Mouse (Mus musculus) hindbrain, embryonic 10.5 days (tissue): ENCODE data around the gene Gsg1. TPM values are rescaled to one million over a fixed set of nuclear protein-coding genes. Genes with fewer than 3 reads are reported as not detected.

Experiments used
- DNase-seq: peaks from one replicate; pipeline ENCODE4 v3.0.0-alpha.2; 2017; ENCODE audit warnings: low spot score
- H3K27ac ChIP-seq: fragments of 300-500 bp; sonication (generic); 2 replicates; pipeline ENCODE4 v1.5.1; 2016; ENCODE audit warnings: mild to moderate bottlenecking, moderate library complexity
- H3K27me3 ChIP-seq: fragments of 300-500 bp; sonication (generic); 2 replicates; pipeline ENCODE4 v1.6.1; 2016; ENCODE audit warnings: mild to moderate bottlenecking; ENCODE audit not compliant: poor library complexity, insufficient read depth, severe bottlenecking
- H3K36me3 ChIP-seq: fragments of 300-500 bp; sonication (generic); 2 replicates; pipeline ENCODE4 v1.6.1; 2016; ENCODE audit warnings: mild to moderate bottlenecking, moderate library complexity
- H3K4me1 ChIP-seq: fragments of 300-500 bp; sonication (generic); replicated peaks from 2 replicates; pipeline ENCODE4 v1.6.1; 2016; ENCODE audit warnings: mild to moderate bottlenecking
- H3K4me3 ChIP-seq: fragments of 300-500 bp; sonication (generic); 2 replicates; pipeline ENCODE4 v1.5.1; 2016; ENCODE audit warnings: mild to moderate bottlenecking, moderate library complexity
- H3K9me3 ChIP-seq: fragments of 300-500 bp; sonication (generic); 2 replicates; pipeline ENCODE4 v1.6.1; 2016; ENCODE audit warnings: mild to moderate bottlenecking, moderate library complexity
- WGBS: fragments of 180-500 bp; shearing (Covaris S2); methylation state at CpG from one replicate; pipeline ENCODE4 v1.1.7; 2016; 5-methylcytosine and 5-hydroxymethylcytosine counted together
- polyA plus RNA-seq: library from polyadenylated mRNA; unstranded; fragments of >200 nt; fragmentation: Nextera tagmentation; extraction: Ambion mirVana; gene quantifications from 2 replicates; pipeline ENCODE4 v1.2.1, GENCODE M21; 2016

Gene Gsg1
- polyA plus RNA-seq, 1 experiment from 2014 or later, result 0.39 TPM

- Histone ChIP-seq H3K4me1 (peaks cover 31% of the 10 kb centered on the region), H3K27me3 (peaks cover 16% of the 10 kb centered on the region; the same call in 1 of the 2 replicates), H3K36me3 (no peaks in the 10 kb centered on the region), H3K4me3 (peak within 1 kb of the TSS; percentile 91), H3K9me3 (no peaks in the 10 kb centered on the region), H3K27ac (peak within 1 kb of the TSS; percentile 95)
- DNase-seq, result peak; percentile 82
- under 1% methylated on average over 52 of the region's 52 CpGs for WGBS
Measured at GRCm38 (mm10) chr6:135197921-135198532, 56.1 kb downstream of the Gsg1 start, which contains the start of the genes Fam234b and Hebp1. Fam234b (plus strand) TSS chr6:135197977. Hebp1 (minus strand) TSS chr6:135198022.

- Histone ChIP-seq H3K9me3 (no peaks in the 10 kb centered on the region), H3K27ac (peak overlapping the region; percentile 95), H3K4me3 (peak overlapping the region; percentile 91), H3K4me1 (peaks cover 36% of the 10 kb centered on the region), H3K36me3 (no peaks in the 10 kb centered on the region), H3K27me3 (peaks cover 22% of the 10 kb centered on the region; the same call in 1 of the 2 replicates)
- WGBS, result 21% methylated on average over 7 of the region's 7 CpGs
- DNase-seq, result no peak
Measured at GRCm38 (mm10) chr6:135197446-135197845, 56.7 kb downstream of the Gsg1 start.

GRCm38 (mm10) chr6:135196707-135197106, 57.4 kb downstream of the Gsg1 start:
- H3K4me3 ChIP-seq, result no peak overlapping the region
- no peaks in the 10 kb centered on the region for H3K9me3 ChIP-seq
- 85% methylated on average over 8 of the region's 8 CpGs for WGBS
- H3K36me3 ChIP-seq, result no peaks in the 10 kb centered on the region
- H3K27ac ChIP-seq, result 0 out of 2 replicates have a peak overlapping the region, but pooled peaks have one; percentile 26
- peaks cover 36% of the 10 kb centered on the region for H3K4me1 ChIP-seq
- no peak for DNase-seq
- peaks cover 23% of the 10 kb centered on the region; the same call in 1 of the 2 replicates for H3K27me3 ChIP-seq

GRCm38 (mm10) chr6:135194907-135195306, 59.2 kb downstream of the Gsg1 start:
- no peaks in the 10 kb centered on the region for H3K9me3 ChIP-seq
- no peak overlapping the region for H3K27ac ChIP-seq
- H3K27me3 ChIP-seq, result peaks cover 23% of the 10 kb centered on the region; the same call in 1 of the 2 replicates
- H3K4me3 ChIP-seq, result no peak overlapping the region
- H3K36me3 ChIP-seq, result no peaks in the 10 kb centered on the region
- H3K4me1 ChIP-seq, result peaks cover 43% of the 10 kb centered on the region
- 83% methylated on average over 4 of the region's 4 CpGs for WGBS
- no peak for DNase-seq

- Histone ChIP-seq H3K9me3 (no peaks in the 10 kb centered on the region), H3K27ac (no peak overlapping the region), H3K36me3 (no peaks in the 10 kb centered on the region), H3K4me3 (no peak overlapping the region), H3K27me3 (peaks cover 23% of the 10 kb centered on the region; the same call in 1 of the 2 replicates), H3K4me1 (peaks cover 40% of the 10 kb centered on the region)
- DNase-seq, result no peak
- 20% methylated on average over 4 of the region's 4 CpGs for WGBS
Measured at GRCm38 (mm10) chr6:135193733-135194132, 60.4 kb downstream of the Gsg1 start.

- H3K9me3 ChIP-seq, result no peaks in the 10 kb centered on the region
- DNase-seq, result no peak
- no peak overlapping the region for H3K27ac ChIP-seq
- 79% methylated on average over 8 of the region's 8 CpGs for WGBS
- no peaks in the 10 kb centered on the region for H3K36me3 ChIP-seq
- peaks cover 23% of the 10 kb centered on the region; the same call in 1 of the 2 replicates for H3K27me3 ChIP-seq
- H3K4me3 ChIP-seq, result no peak overlapping the region
- peaks cover 32% of the 10 kb centered on the region for H3K4me1 ChIP-seq
Measured at GRCm38 (mm10) chr6:135192993-135193392, 61.2 kb downstream of the Gsg1 start.

GRCm38 (mm10) chr6:135191906-135192305, 62.2 kb downstream of the Gsg1 start:
- Histone ChIP-seq H3K4me3 (no peak overlapping the region), H3K27ac (no peak overlapping the region), H3K4me1 (peaks cover 32% of the 10 kb centered on the region), H3K36me3 (no peaks in the 10 kb centered on the region), H3K9me3 (no peaks in the 10 kb centered on the region), H3K27me3 (peaks cover 22% of the 10 kb centered on the region; the same call in 1 of the 2 replicates)
- DNase-seq, result no peak
- 84% methylated on average over 1 of the region's 1 CpGs for WGBS

GRCm38 (mm10) chr6:135190122-135190521, 64.0 kb downstream of the Gsg1 start:
- no peaks in the 10 kb centered on the region for H3K9me3 ChIP-seq
- no peaks in the 10 kb centered on the region for H3K36me3 ChIP-seq
- 50% methylated on average over 6 of the region's 6 CpGs for WGBS
- peak overlapping the region; percentile 73 for H3K27ac ChIP-seq
- peaks cover 37% of the 10 kb centered on the region for H3K4me1 ChIP-seq
- no peak for DNase-seq
- peaks cover 13% of the 10 kb centered on the region; the same call in 1 of the 2 replicates for H3K27me3 ChIP-seq
- no peak overlapping the region for H3K4me3 ChIP-seq

- no peaks in the 10 kb centered on the region for H3K36me3 ChIP-seq
- peaks cover 11% of the 10 kb centered on the region; the same call in 1 of the 2 replicates for H3K27me3 ChIP-seq
- H3K4me1 ChIP-seq, result peaks cover 30% of the 10 kb centered on the region
- no peak overlapping the region for H3K4me3 ChIP-seq
- DNase-seq, result no peak
- H3K27ac ChIP-seq, result no peak overlapping the region
- 81% methylated on average over 4 of the region's 4 CpGs for WGBS
- no peaks in the 10 kb centered on the region for H3K9me3 ChIP-seq
Measured at GRCm38 (mm10) chr6:135188629-135189028, 65.5 kb downstream of the Gsg1 start.

Other genes with a start within 250 kb of the Gsg1 start
- gene Ddx47, start 242.7 kb downstream of the Gsg1 start, polyA plus RNA-seq, result 96.1 and 106 TPM in 2 replicates
- gene Gprc5a, start 188.7 kb downstream of the Gsg1 start, polyA plus RNA-seq, result 3.2 and 3.5 TPM in 2 replicates
- not detected in 2 replicates for gene Gprc5d, start 136.1 kb downstream of the Gsg1 start, polyA plus RNA-seq
- gene Fam234b, start 56.4 kb downstream of the Gsg1 start, polyA plus RNA-seq, result 24.5 and 28.0 TPM in 2 replicates
- 6.3 and 9.0 TPM in 2 replicates for gene Hebp1, start 56.3 kb downstream of the Gsg1 start, polyA plus RNA-seq
- gene Pbp2, start 56.1 kb upstream of the Gsg1 start, polyA plus RNA-seq, result 0.29 TPM in 1 of 2 replicates, not detected in the other
- 6.2 and 10.5 TPM in 2 replicates for gene Emp1, start 108.2 kb upstream of the Gsg1 start, polyA plus RNA-seq